Mouse (Mus musculus): ENCODE measurements around the gene BC029722.

- TF ChIP-seq GATA1 (IDR thresholded peaks at IDR 0.05; ENCODE audit: low read length) (no peak), TAL1 (IDR thresholded peaks at IDR 0.05; ENCODE audit: low read length) (no peak)
Measured at GRCm38 (mm10) chr2:155862573-155863300, 43.5 kb upstream of the BC029722 start.
